Mouse (Mus musculus): Measurements from ENCODE around the gene Mrnip. TPM values are rescaled to one million over a fixed set of nuclear protein-coding genes. Genes with fewer than 3 reads are reported as not detected.

Gene Mrnip
- polyA plus RNA-seq, 1 experiment from 2014 or later = 22.2 TPM

GRCm38 (mm10) chr11:50211322-50212059, 37.2 kb downstream of the Mrnip start:
- WGBS = 90% methylated on average over 3 of the region's 3 CpGs
- ATAC-seq (ENCODE audit: low FRiP score) = no peak
- peak overlapping the region; percentile 93; the same call in 1 of the 2 replicates for H3K27ac ChIP-seq

GRCm38 (mm10) chr11:50212060-50212739, 38.0 kb downstream of the Mrnip start:
- WGBS = 81% methylated on average over 3 of the region's 3 CpGs
- no peak overlapping the region for H3K27ac ChIP-seq
- no peak for ATAC-seq (ENCODE audit: low FRiP score)
- no peaks in the 10 kb centered on the region for H3K27me3 ChIP-seq
- no peak overlapping the region for H3K4me2 ChIP-seq
- H3K9me3 ChIP-seq = no peaks in the 10 kb centered on the region
- no peak overlapping the region for H3K4me3 ChIP-seq (replicated peaks)
- no peak overlapping the region for H3K9ac ChIP-seq
- H3K4me1 ChIP-seq = peaks cover 27% of the 10 kb centered on the region
- peaks cover 7% of the 10 kb centered on the region for H3K36me3 ChIP-seq (replicated peaks)

More at GRCm38 (mm10) chr11:50211322-50212059, 37.2 kb downstream of the Mrnip start:
- no peaks in the 10 kb centered on the region for H3K27me3 ChIP-seq
- peaks cover 15% of the 10 kb centered on the region for H3K36me3 ChIP-seq (replicated peaks)
- no peak overlapping the region; the same call in 1 of the 2 replicates for H3K9ac ChIP-seq
- no peaks in the 10 kb centered on the region for H3K9me3 ChIP-seq
- peak overlapping the region; percentile 68 for H3K4me3 ChIP-seq (replicated peaks)
- peaks cover 25% of the 10 kb centered on the region for H3K4me1 ChIP-seq
- peak overlapping the region; percentile 61 for H3K4me2 ChIP-seq

DNA sequence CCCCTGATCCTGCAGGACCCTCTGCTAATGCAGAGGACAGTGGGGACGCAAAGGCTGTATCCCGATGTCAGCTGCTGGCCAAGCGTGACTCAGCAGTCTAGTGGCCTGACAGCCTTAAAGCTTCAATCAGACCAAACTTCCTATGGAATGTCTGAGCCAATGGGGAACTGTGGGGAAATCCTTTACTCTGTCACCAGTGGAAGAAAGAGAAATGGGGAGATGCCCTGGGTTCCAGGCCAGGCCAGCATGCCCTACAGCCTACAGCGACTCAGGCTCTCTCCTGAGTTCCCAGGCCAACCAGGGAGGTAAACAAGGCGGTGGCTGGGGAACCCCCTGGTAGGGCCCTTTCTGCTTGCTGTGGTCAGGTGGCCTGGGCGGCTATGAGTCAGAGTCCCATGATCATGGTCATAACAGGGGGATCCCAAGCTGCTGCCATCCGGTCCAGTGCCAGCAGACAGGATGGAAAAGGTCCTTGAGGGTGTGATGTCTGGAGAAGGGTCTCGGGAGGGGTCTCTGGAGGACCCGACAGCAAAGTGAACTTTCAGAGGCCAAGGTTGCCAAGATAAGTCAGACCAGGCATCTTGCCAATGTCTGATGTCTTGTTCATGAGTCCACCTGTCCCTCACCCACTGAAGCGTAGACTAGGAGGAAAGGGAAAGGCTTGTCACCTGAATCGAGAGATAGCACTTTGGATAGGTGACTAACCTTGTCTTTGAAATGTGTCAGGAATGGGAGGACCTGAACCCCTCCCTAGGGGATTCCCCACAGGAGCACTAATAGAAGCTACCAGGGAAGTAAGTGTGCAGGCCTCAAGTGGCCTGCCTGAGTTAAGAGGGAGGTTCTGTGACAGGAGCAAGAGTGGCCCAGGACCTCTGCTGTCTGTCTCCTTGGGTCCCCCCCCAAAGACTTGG, 38.9 kb downstream of the Mrnip start:
- 67% methylated on average over 11 of the region's 11 CpGs for WGBS
- peaks cover 27% of the 10 kb centered on the region for H3K4me1 ChIP-seq

GRCm38 (mm10) chr11:50214631-50215030, 40.4 kb downstream of the Mrnip start:
- H3K9ac ChIP-seq = no peak overlapping the region
- H3K4me2 ChIP-seq = no peak overlapping the region
- H3K27ac ChIP-seq = no peak overlapping the region
- no peak overlapping the region for H3K4me3 ChIP-seq (replicated peaks)
- no peaks in the 10 kb centered on the region for H3K36me3 ChIP-seq (replicated peaks)
- no peaks in the 10 kb centered on the region for H3K27me3 ChIP-seq
- no peaks in the 10 kb centered on the region for H3K9me3 ChIP-seq
- 92% methylated on average over 6 of the region's 6 CpGs for WGBS
- ATAC-seq (ENCODE audit: low FRiP score) = no peak
- H3K4me1 ChIP-seq = peaks cover 18% of the 10 kb centered on the region

More for the DNA sequence above, 38.9 kb downstream of the Mrnip start:
- H3K36me3 ChIP-seq (replicated peaks) = no peaks in the 10 kb centered on the region
- H3K27me3 ChIP-seq = no peaks in the 10 kb centered on the region
- no peaks in the 10 kb centered on the region for H3K9me3 ChIP-seq
- no peak overlapping the region for H3K4me3 ChIP-seq (replicated peaks)
- H3K4me2 ChIP-seq = no peak overlapping the region
- H3K9ac ChIP-seq = no peak overlapping the region
- H3K27ac ChIP-seq = 0 out of 2 replicates have a peak overlapping the region, but pooled peaks have one; percentile 0
- ATAC-seq (ENCODE audit: low FRiP score) = no peak

GRCm38 (mm10) chr11:50215633-50216032, 41.4 kb downstream of the Mrnip start:
- ATAC-seq (ENCODE audit: low FRiP score) = no peak
- Histone ChIP-seq H3K4me3 (replicated peaks) (no peak overlapping the region; the same call in 1 of the 2 replicates), H3K27ac (no peak overlapping the region), H3K9me3 (no peaks in the 10 kb centered on the region), H3K4me1 (peaks cover 18% of the 10 kb centered on the region), H3K27me3 (no peaks in the 10 kb centered on the region), H3K9ac (no peak overlapping the region), H3K4me2 (no peak overlapping the region), H3K36me3 (replicated peaks) (no peaks in the 10 kb centered on the region)
- 25% methylated on average over 9 of the region's 9 CpGs for WGBS

DNA sequence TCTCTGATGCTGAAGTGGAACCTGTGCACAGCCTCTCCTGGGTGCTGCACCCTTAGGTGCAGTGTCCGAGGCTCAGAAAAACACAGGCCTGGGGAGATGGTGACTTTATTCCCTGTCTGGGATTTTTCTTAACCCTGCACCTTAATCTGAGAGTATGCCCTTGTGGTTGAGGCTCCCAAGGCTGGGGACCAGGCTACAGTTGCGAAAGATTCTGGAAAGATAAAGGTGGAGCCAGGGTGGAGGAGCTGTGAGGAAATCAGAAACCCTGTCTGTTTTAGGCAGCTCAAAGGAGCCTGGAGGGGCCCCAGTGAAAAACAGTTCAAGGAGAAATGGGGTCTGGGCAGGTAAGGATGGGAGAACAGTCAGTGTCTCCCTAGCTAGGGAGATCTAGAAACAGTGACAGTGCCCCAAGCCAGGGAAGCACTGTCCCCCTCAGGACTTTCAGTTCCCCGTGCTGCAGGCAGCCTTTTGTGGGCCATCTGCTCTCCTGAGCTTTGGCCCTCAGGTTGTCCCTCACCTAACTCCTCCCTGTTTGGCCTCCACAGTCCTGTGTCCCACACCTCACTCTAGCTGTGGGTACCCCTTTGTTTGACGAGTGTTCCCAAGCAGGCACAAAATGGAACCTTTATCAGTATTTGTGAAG, 42.6 kb downstream of the Mrnip start:
- H3K27ac ChIP-seq = no peak overlapping the region
- H3K9ac ChIP-seq = no peak overlapping the region
- H3K4me3 ChIP-seq (replicated peaks) = no peak overlapping the region
- H3K9me3 ChIP-seq = no peaks in the 10 kb centered on the region
- WGBS = 81% methylated on average over 4 of the region's 4 CpGs
- ATAC-seq (ENCODE audit: low FRiP score) = no peak
- H3K27me3 ChIP-seq = no peaks in the 10 kb centered on the region
- H3K4me2 ChIP-seq = no peak overlapping the region
- peaks cover 13% of the 10 kb centered on the region for H3K4me1 ChIP-seq
- H3K36me3 ChIP-seq (replicated peaks) = no peaks in the 10 kb centered on the region

DNA sequence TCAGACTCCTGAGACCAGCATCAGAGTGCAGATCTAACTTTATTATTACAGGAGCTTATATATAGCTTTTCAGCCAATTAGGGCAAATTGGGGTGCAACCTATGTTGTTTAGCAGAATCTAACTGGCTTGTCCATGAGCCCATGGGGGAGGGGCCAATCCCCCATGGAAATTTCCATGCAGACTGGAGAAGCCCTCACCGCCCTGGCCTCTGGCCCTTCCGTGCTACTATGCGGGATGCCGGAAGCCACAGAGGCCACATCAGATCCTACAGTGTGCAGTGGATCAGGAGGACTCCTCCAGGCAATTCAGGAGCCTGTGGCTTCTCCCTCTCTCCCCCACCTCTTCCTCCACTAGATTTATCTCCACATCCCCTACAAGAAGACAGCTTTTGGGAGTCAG, 43.6 kb downstream of the Mrnip start:
- Histone ChIP-seq H3K36me3 (replicated peaks) (no peaks in the 10 kb centered on the region), H3K9me3 (no peaks in the 10 kb centered on the region), H3K27ac (no peak overlapping the region), H3K4me2 (no peak overlapping the region), H3K4me3 (replicated peaks) (no peak overlapping the region), H3K9ac (no peak overlapping the region), H3K4me1 (peaks cover 17% of the 10 kb centered on the region), H3K27me3 (no peaks in the 10 kb centered on the region)
- ATAC-seq (ENCODE audit: low FRiP score) = no peak
- 75% methylated on average over 4 of the region's 4 CpGs for WGBS

- H3K4me2 ChIP-seq = no peak overlapping the region
- H3K4me1 ChIP-seq = peaks cover 31% of the 10 kb centered on the region
- no peak overlapping the region for H3K4me3 ChIP-seq (replicated peaks)
- 40% methylated on average over 2 of the region's 2 CpGs for WGBS
- H3K27ac ChIP-seq = no peak overlapping the region
- ATAC-seq (ENCODE audit: low FRiP score) = no peak
- H3K9me3 ChIP-seq = no peaks in the 10 kb centered on the region
- H3K36me3 ChIP-seq (replicated peaks) = no peaks in the 10 kb centered on the region
- peaks cover 7% of the 10 kb centered on the region; the same call in 1 of the 2 replicates for H3K27me3 ChIP-seq
- no peak overlapping the region for H3K9ac ChIP-seq
These were observed 45.6 kb downstream of the Mrnip start for GRCm38 (mm10) chr11:50219833-50220232.

GRCm38 (mm10) chr11:50222559-50223276, 48.5 kb downstream of the Mrnip start:
- no peak overlapping the region for H3K4me3 ChIP-seq (replicated peaks)
- no peak overlapping the region for H3K27ac ChIP-seq
- 46% methylated on average over 7 of the region's 7 CpGs for WGBS
- no peaks in the 10 kb centered on the region for H3K36me3 ChIP-seq (replicated peaks)
- no peak overlapping the region for H3K4me2 ChIP-seq
- no peak for ATAC-seq (ENCODE audit: low FRiP score)
- H3K9ac ChIP-seq = 0 out of 2 replicates have a peak overlapping the region, but pooled peaks have one; percentile 7
- H3K27me3 ChIP-seq = peaks cover 12% of the 10 kb centered on the region; the same call in 1 of the 2 replicates
- H3K9me3 ChIP-seq = no peaks in the 10 kb centered on the region
- H3K4me1 ChIP-seq = peaks cover 39% of the 10 kb centered on the region

DNA sequence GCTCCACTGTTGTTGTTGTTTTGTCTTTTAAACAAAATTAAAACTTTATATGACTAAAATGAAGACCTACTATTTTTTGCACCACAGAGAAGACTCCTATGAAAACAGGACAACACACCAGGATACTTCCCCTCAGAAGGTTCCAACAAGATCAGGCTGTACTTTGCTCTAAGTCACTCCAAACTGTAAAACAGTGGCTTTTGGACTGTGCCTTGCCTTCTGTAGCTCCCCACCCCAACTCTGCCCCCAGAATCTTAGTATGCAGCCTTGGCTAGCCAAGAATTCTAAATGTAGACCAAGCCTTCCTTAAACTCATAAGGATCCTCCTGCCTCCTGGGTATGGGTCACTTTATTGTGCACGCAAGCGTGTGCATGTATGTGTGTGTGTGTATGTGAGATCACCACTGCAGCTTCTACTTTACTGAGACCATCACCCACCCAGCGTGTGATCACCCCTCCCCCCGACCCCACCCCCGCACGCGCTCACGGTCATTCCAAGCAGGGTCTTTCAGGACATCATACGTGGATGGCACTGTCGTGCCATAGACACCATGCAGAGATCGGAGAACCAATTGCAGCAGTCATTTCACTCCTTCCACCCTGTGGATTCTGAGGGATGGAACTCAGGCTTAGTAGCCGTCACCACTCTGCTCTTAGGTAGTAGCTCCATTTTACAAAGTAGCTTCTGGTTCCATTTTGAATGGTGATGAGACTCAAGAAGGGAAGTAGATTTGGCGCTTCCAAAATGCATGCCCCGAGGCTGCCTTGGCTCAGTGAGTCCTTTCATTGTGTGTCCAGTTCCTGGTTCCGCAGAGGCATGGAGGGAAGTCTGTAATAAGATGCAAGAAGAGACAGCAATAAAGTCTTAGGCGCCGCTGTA, 49.8 kb downstream of the Mrnip start:
- H3K4me1 ChIP-seq = peaks cover 46% of the 10 kb centered on the region
- H3K27me3 ChIP-seq = peaks cover 19% of the 10 kb centered on the region; the same call in 1 of the 2 replicates
- H3K4me2 ChIP-seq = peak overlapping the region; percentile 77
- peak overlapping the region; percentile 99 for H3K9ac ChIP-seq
- ATAC-seq (ENCODE audit: low FRiP score) = peak; percentile 12; the same call in 1 of the 2 replicates
- H3K36me3 ChIP-seq (replicated peaks) = no peaks in the 10 kb centered on the region
- H3K9me3 ChIP-seq = no peaks in the 10 kb centered on the region
- 7% methylated on average over 17 of the region's 17 CpGs for WGBS
- peak overlapping the region; percentile 90 for H3K4me3 ChIP-seq (replicated peaks)
- H3K27ac ChIP-seq = peak overlapping the region; percentile 91

Measured in forebrain, embryonic 12.5 days (tissue).